Mouse (Mus musculus) urinary bladder, postnatal 0 days (tissue): ENCODE data around the gene Gdi2. TPM values are rescaled to one million over a fixed set of nuclear protein-coding genes. Genes with fewer than 3 reads are reported as not detected.

Experiments
- polyA plus RNA-seq: library from polyadenylated mRNA; unstranded; fragments of >200 nt; fragmentation: Nextera tagmentation; extraction: Ambion mirVana; gene quantifications from 2 replicates; pipeline ENCODE4 v1.2.1, GENCODE M21; 2015

The Gdi2 gene
- polyA plus RNA-seq, result 306 and 344 TPM in 2 replicates

GRCm38 (mm10) chr13:3537594-3538222 lies at the start of gene Gdi2:
Gene Gdi2 (plus strand): TSS chr13:3538063.

GRCm38 (mm10) chr13:3610795-3611438 lies 73.1 kb downstream of the Gdi2 start, which contains the start of gene Fam208b:
Gene Fam208b (minus strand): TSS chr13:3611108.

Other genes with a start within 250 kb of the Gdi2 start
- gene Fam208b, start 73.0 kb downstream of the Gdi2 start, polyA plus RNA-seq, result 3.7 and 5.2 TPM in 2 replicates
- 6.8 and 8.4 TPM in 2 replicates for gene Asb13, start 96.0 kb downstream of the Gdi2 start, polyA plus RNA-seq